Mouse (Mus musculus) hindbrain, embryonic 13.5 days (tissue): ENCODE data around the gene Flad1. TPM values are rescaled to one million over a fixed set of nuclear protein-coding genes. Genes with fewer than 3 reads are reported as not detected.

Source experiments
- ATAC-seq: fragments of 200-750 bp; cut with Nextera tagmentation; 2 replicates; pipeline ENCODE4 v1.8.0; 2017; ENCODE audit warnings: moderate TSS enrichment; ENCODE audit not compliant: low FRiP score
- H3K27ac ChIP-seq: fragments of 300-500 bp; sonication (generic); 2 replicates; pipeline ENCODE4 v1.5.1; 2015; ENCODE audit warnings: inconsistent platforms, mild to moderate bottlenecking, moderate library complexity
- H3K27me3 ChIP-seq: fragments of 300-500 bp; sonication (generic); 2 replicates; pipeline ENCODE4 v1.6.1; 2015; ENCODE audit warnings: mild to moderate bottlenecking, inconsistent platforms
- H3K36me3 ChIP-seq: fragments of 300-500 bp; sonication (generic); 2 replicates; pipeline ENCODE4 v1.6.1; 2015; ENCODE audit warnings: mild to moderate bottlenecking, inconsistent platforms
- H3K4me1 ChIP-seq: fragments of 300-500 bp; sonication (generic); replicated peaks from 2 replicates; pipeline ENCODE4 v1.6.1; 2015; ENCODE audit warnings: inconsistent platforms
- H3K4me2 ChIP-seq: fragments of 300-500 bp; sonication (generic); 2 replicates; pipeline ENCODE4 v1.6.1; 2015; ENCODE audit warnings: inconsistent platforms, mild to moderate bottlenecking, moderate library complexity
- H3K4me3 ChIP-seq: fragments of 300-500 bp; sonication (generic); 2 replicates; pipeline ENCODE4 v1.5.1; 2015; ENCODE audit warnings: mild to moderate bottlenecking, inconsistent platforms
- H3K9ac ChIP-seq: fragments of 300-500 bp; sonication (generic); 2 replicates; pipeline ENCODE4 v1.6.1; 2015; ENCODE audit warnings: mild to moderate bottlenecking, inconsistent platforms
- H3K9me3 ChIP-seq: fragments of 300-500 bp; sonication (generic); 2 replicates; pipeline ENCODE4 v1.6.1; 2016; ENCODE audit warnings: inconsistent platforms
- WGBS: fragments of 180-500 bp; shearing (Covaris S2); methylation state at CpG from one replicate; pipeline ENCODE4 v1.1.7; 2015; 5-methylcytosine and 5-hydroxymethylcytosine counted together
- polyA plus RNA-seq: library from polyadenylated mRNA; unstranded; fragments of >200 nt; fragmentation: Nextera tagmentation; extraction: Ambion mirVana; gene quantifications from 2 replicates; pipeline ENCODE4 v1.2.1, GENCODE M21; 2015

Gene Flad1
- polyA plus RNA-seq, 1 experiment from 2014 or later = 39.3 TPM

DNA sequence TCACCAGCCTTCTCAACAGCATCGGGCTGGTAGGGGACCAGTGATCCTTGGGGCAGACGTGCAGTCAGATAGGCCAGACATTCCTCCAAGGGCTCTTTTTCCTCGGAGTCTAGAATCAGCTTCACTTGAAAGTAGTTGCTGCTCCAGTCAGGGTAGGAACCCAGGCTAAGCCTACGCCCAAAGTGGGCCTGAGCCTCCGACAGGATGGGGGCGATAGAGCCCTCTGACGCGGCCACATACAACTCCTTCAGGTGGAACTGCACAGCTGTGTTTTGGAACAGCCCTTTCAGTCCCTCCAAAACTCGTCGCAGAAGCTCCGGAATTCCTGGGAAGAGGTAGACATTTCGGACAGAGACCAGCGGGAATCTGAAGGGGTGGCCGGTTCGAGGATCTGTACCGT, 3.2 kb downstream of the Flad1 start:
- Histone ChIP-seq H3K9ac (no peak overlapping the region), H3K4me2 (no peak overlapping the region), H3K4me1 (peaks cover 34% of the 10 kb centered on the region), H3K9me3 (no peaks in the 10 kb centered on the region), H3K27me3 (no peaks in the 10 kb centered on the region), H3K4me3 (no peak overlapping the region), H3K36me3 (peaks cover 52% of the 10 kb centered on the region), H3K27ac (no peak overlapping the region)
- ATAC-seq = no peak
- WGBS = 68% methylated on average over 16 of the region's 16 CpGs

GRCm38 (mm10) chr3:89406887-89407286, 4.8 kb downstream of the Flad1 start:
- H3K9ac ChIP-seq = no peak overlapping the region
- no peaks in the 10 kb centered on the region for H3K9me3 ChIP-seq
- H3K4me3 ChIP-seq = no peak overlapping the region
- H3K4me2 ChIP-seq = no peak overlapping the region
- H3K4me1 ChIP-seq = peaks cover 28% of the 10 kb centered on the region
- H3K27me3 ChIP-seq = no peaks in the 10 kb centered on the region
- H3K36me3 ChIP-seq = peaks cover 68% of the 10 kb centered on the region
- H3K27ac ChIP-seq = no peak overlapping the region
- 94% methylated on average over 6 of the region's 6 CpGs for WGBS
- ATAC-seq = no peak

GRCm38 (mm10) chr3:89402693-89403092, 9.0 kb downstream of the Flad1 start, which contains the start of gene Lenep:
Gene Lenep, minus strand, starts transcription at chr3:89402793.
- 67% methylated on average over 5 of the region's 5 CpGs for WGBS
- Histone ChIP-seq H3K27me3 (no peaks in the 10 kb centered on the region), H3K36me3 (peaks cover 62% of the 10 kb centered on the region), H3K9ac (no peak within 1 kb of the TSS), H3K4me3 (no peak within 1 kb of the TSS), H3K27ac (no peak within 1 kb of the TSS), H3K9me3 (no peaks in the 10 kb centered on the region), H3K4me1 (peaks cover 7% of the 10 kb centered on the region; the same call in 1 of the 2 replicates), H3K4me2 (no peak within 1 kb of the TSS)
- no peak for ATAC-seq

GRCm38 (mm10) chr3:89401329-89401728, 10.3 kb downstream of the Flad1 start:
- no peak overlapping the region for H3K4me3 ChIP-seq
- 92% methylated on average over 7 of the region's 7 CpGs for WGBS
- no peaks in the 10 kb centered on the region for H3K9me3 ChIP-seq
- peaks cover 5% of the 10 kb centered on the region; the same call in 1 of the 2 replicates for H3K4me1 ChIP-seq
- H3K36me3 ChIP-seq = peaks cover 51% of the 10 kb centered on the region
- ATAC-seq = no peak
- H3K27me3 ChIP-seq = peaks cover 6% of the 10 kb centered on the region
- no peak overlapping the region for H3K27ac ChIP-seq
- no peak overlapping the region for H3K9ac ChIP-seq
- H3K4me2 ChIP-seq = no peak overlapping the region

DNA sequence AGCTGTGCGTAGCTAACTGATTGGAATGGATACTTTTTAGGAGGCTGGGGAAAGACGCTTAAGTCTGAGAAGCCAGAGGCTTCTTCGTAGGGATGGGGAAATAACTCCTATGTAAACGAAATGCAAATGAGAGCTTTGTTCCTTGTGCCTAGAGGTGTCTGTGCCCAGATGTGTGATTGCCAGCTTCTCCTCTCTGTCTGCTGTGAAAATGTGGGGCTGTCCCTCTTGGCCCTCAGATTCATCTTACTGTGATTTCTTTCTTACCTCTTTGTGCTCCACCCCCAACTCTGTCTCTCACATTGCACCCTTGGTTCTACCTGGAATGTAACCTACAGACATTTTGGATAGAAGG, 15.0 kb downstream of the Flad1 start:
- WGBS = under 1% methylated on average over 4 of the region's 4 CpGs
- Histone ChIP-seq H3K9ac (peak overlapping the region; percentile 46; the same call in 1 of the 2 replicates), H3K4me1 (peaks cover 52% of the 10 kb centered on the region), H3K4me2 (peak overlapping the region; percentile 99), H3K36me3 (peaks cover 5% of the 10 kb centered on the region; the same call in 1 of the 2 replicates), H3K9me3 (no peaks in the 10 kb centered on the region), H3K4me3 (peak overlapping the region; percentile 52), H3K27ac (no peak overlapping the region), H3K27me3 (peaks cover 47% of the 10 kb centered on the region)
- ATAC-seq = no peak

GRCm38 (mm10) chr3:89395806-89396653, 15.6 kb downstream of the Flad1 start:
- no peak overlapping the region for H3K27ac ChIP-seq
- peaks cover 58% of the 10 kb centered on the region for H3K4me1 ChIP-seq
- WGBS = under 1% methylated on average over 42 of the region's 44 CpGs
- no peak for ATAC-seq
- peak overlapping the region; percentile 99 for H3K4me2 ChIP-seq
- peak overlapping the region; percentile 52 for H3K4me3 ChIP-seq
- H3K27me3 ChIP-seq = peaks cover 47% of the 10 kb centered on the region
- no peaks in the 10 kb centered on the region for H3K9me3 ChIP-seq
- peak overlapping the region; percentile 46 for H3K9ac ChIP-seq
- no peaks in the 10 kb centered on the region; the same call in 1 of the 2 replicates for H3K36me3 ChIP-seq

- H3K4me3 ChIP-seq = peak overlapping the region; percentile 52
- ATAC-seq = no peak
- 0 out of 2 replicates have a peak overlapping the region, but pooled peaks have one; percentile 58 for H3K27ac ChIP-seq
- peaks cover 50% of the 10 kb centered on the region for H3K27me3 ChIP-seq
- H3K36me3 ChIP-seq = no peaks in the 10 kb centered on the region; the same call in 1 of the 2 replicates
- peaks cover 65% of the 10 kb centered on the region for H3K4me1 ChIP-seq
- peak overlapping the region; percentile 51; the same call in 1 of the 2 replicates for H3K9ac ChIP-seq
- no peaks in the 10 kb centered on the region for H3K9me3 ChIP-seq
- H3K4me2 ChIP-seq = peak overlapping the region; percentile 99
- WGBS = 3% methylated on average over 10 of the region's 10 CpGs
Observed at GRCm38 (mm10) chr3:89395419-89395805, 16.3 kb downstream of the Flad1 start.

GRCm38 (mm10) chr3:89394894-89395256, 16.8 kb downstream of the Flad1 start:
- Histone ChIP-seq H3K4me3 (peak overlapping the region; percentile 52), H3K27me3 (peaks cover 50% of the 10 kb centered on the region), H3K4me1 (peaks cover 70% of the 10 kb centered on the region), H3K4me2 (peak overlapping the region; percentile 99), H3K9ac (peak overlapping the region; percentile 51; the same call in 1 of the 2 replicates), H3K27ac (0 out of 2 replicates have a peak overlapping the region, but pooled peaks have one; percentile 58), H3K36me3 (no peaks in the 10 kb centered on the region; the same call in 1 of the 2 replicates), H3K9me3 (no peaks in the 10 kb centered on the region)
- ATAC-seq = no peak
- WGBS = under 1% methylated on average over 11 of the region's 12 CpGs

GRCm38 (mm10) chr3:89394006-89394893, 17.4 kb downstream of the Flad1 start, which contains the start of gene Zbtb7b:
Gene Zbtb7b, minus strand, starts transcription at chr3:89394776.
- ATAC-seq = peak; percentile 53
- peaks cover 70% of the 10 kb centered on the region for H3K4me1 ChIP-seq
- peaks cover 50% of the 10 kb centered on the region for H3K27me3 ChIP-seq
- H3K4me2 ChIP-seq = peak within 1 kb of the TSS; percentile 99
- H3K36me3 ChIP-seq = no peaks in the 10 kb centered on the region; the same call in 1 of the 2 replicates
- no peaks in the 10 kb centered on the region for H3K9me3 ChIP-seq
- 0% methylated on average over 39 of the region's 42 CpGs for WGBS
- peak within 1 kb of the TSS; percentile 52 for H3K4me3 ChIP-seq
- peak within 1 kb of the TSS; percentile 58; the same call in 1 of the 2 replicates for H3K27ac ChIP-seq
- peak within 1 kb of the TSS; percentile 68 for H3K9ac ChIP-seq

DNA sequence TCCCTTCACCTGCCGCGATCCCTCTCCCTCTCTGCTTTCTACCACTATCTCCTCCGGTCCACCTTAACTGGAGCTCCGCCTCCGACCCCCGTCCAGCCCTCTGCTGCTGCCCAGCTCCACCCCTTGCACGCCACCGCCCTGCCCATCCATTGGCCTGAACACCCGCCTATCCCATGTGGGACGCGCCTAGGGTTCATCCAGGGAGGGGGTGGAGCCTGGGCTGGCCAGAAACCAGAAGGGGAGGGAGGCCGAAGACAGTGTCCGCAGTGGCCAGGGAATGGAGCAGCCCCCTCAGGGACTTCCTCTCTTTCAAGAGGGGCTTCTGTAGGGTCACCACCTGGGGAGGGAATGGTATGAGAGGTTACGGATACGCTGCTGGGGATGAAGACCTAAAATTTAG, 18.1 kb downstream of the Flad1 start:
- WGBS = 0% methylated on average over 15 of the region's 15 CpGs
- Histone ChIP-seq H3K27ac (peak overlapping the region; percentile 58; the same call in 1 of the 2 replicates), H3K4me3 (peak overlapping the region; percentile 52), H3K4me2 (peak overlapping the region; percentile 99), H3K4me1 (peaks cover 70% of the 10 kb centered on the region), H3K9me3 (no peaks in the 10 kb centered on the region), H3K9ac (peak overlapping the region; percentile 68), H3K36me3 (no peaks in the 10 kb centered on the region), H3K27me3 (peaks cover 50% of the 10 kb centered on the region)
- ATAC-seq = peak; percentile 90

DNA sequence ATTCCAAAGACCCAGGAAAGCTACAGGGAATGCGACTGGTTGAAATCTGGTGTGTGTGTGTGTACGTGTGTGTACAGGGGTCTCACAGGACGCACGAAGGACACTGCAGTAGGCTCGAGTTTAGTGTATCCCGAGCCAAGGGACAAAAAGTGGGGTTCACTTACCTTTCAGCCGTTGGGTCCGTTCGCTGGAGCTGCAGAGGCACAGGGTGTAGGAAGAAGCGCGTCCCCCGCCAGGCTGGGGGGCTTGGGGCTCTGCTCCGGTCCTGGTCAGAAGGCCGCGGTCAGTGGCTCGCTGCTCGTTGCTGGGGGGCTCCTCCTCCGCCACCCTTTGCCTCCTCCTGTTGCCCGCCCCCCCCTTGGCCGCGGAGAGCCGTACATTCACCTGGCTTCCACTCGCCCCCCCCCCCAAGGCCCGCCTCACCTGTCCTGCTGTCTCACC, 18.8 kb downstream of the Flad1 start:
- WGBS = 0% methylated on average over 21 of the region's 24 CpGs
- H3K9ac ChIP-seq = peak overlapping the region; percentile 65

More for the DNA sequence above, 18.8 kb downstream of the Flad1 start:
- Histone ChIP-seq H3K4me1 (peaks cover 77% of the 10 kb centered on the region), H3K4me2 (peak overlapping the region; percentile 99), H3K27me3 (peaks cover 50% of the 10 kb centered on the region), H3K4me3 (peak overlapping the region; percentile 52), H3K9me3 (no peaks in the 10 kb centered on the region), H3K36me3 (no peaks in the 10 kb centered on the region), H3K27ac (no peak overlapping the region)
- no peak for ATAC-seq
